Mouse (Mus musculus): Measurements from ENCODE around the gene Synpo2l. TPM values are rescaled to one million over a fixed set of nuclear protein-coding genes. Genes with fewer than 3 reads are reported as not detected.
"Not testable (repeated sequence)": the region's sequence is repeated elsewhere in the genome, so short reads cannot be mapped to it uniquely, and the experiment has no call there.

Gene Synpo2l
- polyA plus RNA-seq, 1 experiment, result 0.33 TPM

DNA sequence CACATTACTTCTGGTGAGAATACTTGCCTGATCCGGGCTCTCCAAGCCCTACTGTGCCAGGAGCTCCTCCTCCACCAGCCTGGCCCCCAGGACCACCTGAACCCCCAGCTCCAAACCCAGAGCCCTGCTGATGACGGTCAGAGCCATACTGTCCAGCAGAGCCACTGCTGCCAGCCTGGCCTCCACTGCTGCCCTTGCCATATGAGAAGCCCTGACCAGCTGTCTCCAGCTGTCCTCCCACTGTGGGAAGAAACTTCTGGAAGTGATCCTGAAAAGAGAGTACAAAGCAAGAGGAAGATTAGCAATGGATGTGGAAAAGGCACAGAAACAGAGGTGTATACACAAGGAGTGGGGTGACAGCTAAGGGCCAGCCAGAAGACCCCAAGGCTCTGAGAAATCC, 17.2 kb downstream of the Synpo2l start:
- Histone ChIP-seq H3K4me1 (ENCODE audit: control insufficient read depth, insufficient read depth, low read length) (0 out of 2 replicates have a peak, but pooled peaks cover 2% of the 10 kb centered on the region), H3K4me3 (ENCODE audit: insufficient read depth, low read length) (no peak overlapping the region), H3K27ac (ENCODE audit: insufficient read depth, low read length) (no peak overlapping the region)
- TF ChIP-seq POLR2A (IDR thresholded peaks at IDR 0.05; ENCODE audit: low read depth, low read length) (no peak), CTCF (IDR thresholded peaks at IDR 0.05; ENCODE audit: borderline replicate concordance, insufficient read depth, low read length) (no peak)

DNA sequence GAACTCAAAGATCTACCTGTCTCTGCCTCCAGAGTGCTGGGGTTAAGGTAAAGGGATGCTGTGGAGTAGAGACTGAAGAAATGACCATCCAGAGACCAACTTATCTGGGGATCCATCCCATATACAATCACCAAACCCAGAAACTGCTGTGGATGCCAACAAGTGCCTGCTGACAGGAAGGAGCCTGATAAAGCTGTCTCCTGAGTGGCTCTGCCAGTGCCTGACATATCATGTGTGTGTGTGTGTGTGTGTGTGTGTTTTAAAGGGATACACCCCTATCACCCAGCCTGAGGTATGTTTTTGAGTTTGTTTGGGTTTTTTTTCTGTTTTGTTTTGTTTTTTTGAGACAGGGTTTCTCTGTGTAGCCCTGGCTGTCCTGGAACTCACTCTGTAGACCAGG, 21.8 kb downstream of the Synpo2l start:
- no peak overlapping the region for H3K4me3 ChIP-seq (ENCODE audit: insufficient read depth, low read length)
- no peaks in the 10 kb centered on the region for H3K4me1 ChIP-seq (ENCODE audit: control insufficient read depth, insufficient read depth, low read length)
- TF ChIP-seq POLR2A (IDR thresholded peaks at IDR 0.05; ENCODE audit: low read depth, low read length), result no peak
- TF ChIP-seq CTCF (IDR thresholded peaks at IDR 0.05; ENCODE audit: borderline replicate concordance, insufficient read depth, low read length), result no peak
- no peak overlapping the region for H3K27ac ChIP-seq (ENCODE audit: insufficient read depth, low read length)

DNA sequence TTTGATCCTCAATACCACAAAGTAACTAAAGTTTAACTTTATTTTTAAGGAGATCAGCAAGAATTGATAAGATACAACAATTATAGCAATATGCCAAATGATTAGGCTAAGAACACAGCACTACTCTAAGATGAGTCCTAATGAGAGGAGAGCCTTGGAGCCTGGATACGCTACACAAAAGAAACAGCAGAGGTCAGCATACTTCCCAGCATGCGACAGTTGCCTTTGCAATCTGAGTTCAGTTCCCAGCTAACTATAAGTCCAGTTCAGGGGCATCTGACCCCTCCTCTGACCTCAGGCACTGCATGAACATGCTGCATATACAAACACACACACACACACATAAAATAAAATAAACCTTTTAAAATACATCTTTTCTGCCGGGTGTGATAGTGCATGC, 22.6 kb downstream of the Synpo2l start:
- Histone ChIP-seq H3K4me1 (ENCODE audit: control insufficient read depth, insufficient read depth, low read length) (no peaks in the 10 kb centered on the region), H3K27ac (ENCODE audit: insufficient read depth, low read length) (no peak overlapping the region), H3K4me3 (ENCODE audit: insufficient read depth, low read length) (no peak overlapping the region)
- TF ChIP-seq CTCF (IDR thresholded peaks at IDR 0.05; ENCODE audit: borderline replicate concordance, insufficient read depth, low read length) (no peak), POLR2A (IDR thresholded peaks at IDR 0.05; ENCODE audit: low read depth, low read length) (no peak)

DNA sequence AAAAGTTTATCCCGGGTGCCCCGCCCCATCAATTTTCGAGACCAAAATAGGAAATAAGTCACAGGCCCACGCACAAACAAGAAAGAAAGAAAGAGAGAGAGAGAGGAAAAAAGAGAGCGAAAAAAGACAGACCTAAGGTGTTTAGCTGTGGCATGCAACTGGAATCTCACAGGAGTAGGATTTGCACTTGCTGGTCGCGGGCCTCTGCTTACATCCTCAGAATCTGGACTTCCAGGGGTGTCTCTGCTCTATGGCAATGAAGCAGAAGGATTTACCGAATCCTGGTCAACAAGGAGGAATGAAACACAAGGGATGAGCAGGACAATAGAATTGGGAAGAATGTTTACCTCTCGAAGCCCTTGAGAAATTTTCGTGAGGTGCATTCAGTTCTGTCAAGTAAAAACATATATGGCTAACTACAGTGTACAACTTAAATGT, 26.7 kb downstream of the Synpo2l start:
- Histone ChIP-seq H3K4me3 (ENCODE audit: insufficient read depth, low read length) (peak overlapping the region; percentile 83), H3K27ac (ENCODE audit: insufficient read depth, low read length) (peak overlapping the region; percentile 84), H3K4me1 (ENCODE audit: control insufficient read depth, insufficient read depth, low read length) (no peaks in the 10 kb centered on the region)
- TF ChIP-seq POLR2A (IDR thresholded peaks at IDR 0.05; ENCODE audit: low read depth, low read length) (no peak), CTCF (IDR thresholded peaks at IDR 0.05; ENCODE audit: borderline replicate concordance, insufficient read depth, low read length) (no peak)

DNA sequence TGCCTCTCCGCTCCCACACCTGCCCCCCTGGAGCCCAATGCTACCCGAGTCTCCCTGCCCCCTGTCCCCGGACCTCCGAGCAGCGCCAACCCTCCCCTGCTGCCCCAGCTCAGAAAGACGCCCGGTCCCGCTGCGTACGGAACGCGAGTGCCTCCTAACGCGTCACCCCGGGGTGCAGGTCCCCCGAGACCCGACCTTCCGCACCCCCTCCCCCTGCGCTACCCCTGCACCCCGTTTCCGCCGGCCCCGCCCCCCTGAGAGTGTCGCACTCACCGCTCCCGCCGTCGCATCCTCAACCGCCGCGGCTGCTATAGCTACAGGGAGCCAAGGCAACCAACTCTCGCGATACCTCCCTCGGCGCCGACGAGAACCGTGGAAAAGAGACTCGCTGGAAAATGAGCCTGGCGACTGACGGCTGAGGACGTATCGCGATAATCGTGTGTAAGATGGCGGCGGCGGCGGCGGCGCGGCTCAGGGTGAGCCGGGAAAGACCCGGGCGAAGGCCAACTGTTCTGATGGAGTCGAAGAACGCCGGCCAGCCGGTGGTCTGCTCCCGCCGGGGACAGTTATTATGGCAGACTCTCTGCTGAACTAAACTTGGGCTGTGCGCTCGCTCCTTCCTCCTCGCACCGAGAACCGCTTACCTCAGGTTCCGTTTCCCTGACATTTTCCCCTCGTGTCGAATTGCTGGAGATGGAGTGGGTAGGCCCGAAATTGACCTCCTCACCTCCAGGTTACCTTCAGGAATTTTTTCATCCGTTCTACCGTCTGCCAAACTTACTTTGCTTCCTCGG, 27.3 kb downstream of the Synpo2l start, which contains the start of gene Usp54:
Gene Usp54 (minus strand): TSS at position 420 of the 794 bp plus-strand sequence.
- Histone ChIP-seq H3K4me3 (ENCODE audit: insufficient read depth, low read length) (peak within 1 kb of the TSS; percentile 83), H3K4me1 (ENCODE audit: control insufficient read depth, insufficient read depth, low read length) (no peaks in the 10 kb centered on the region), H3K27ac (ENCODE audit: insufficient read depth, low read length) (peak within 1 kb of the TSS; percentile 84)
- TF ChIP-seq POLR2A (IDR thresholded peaks at IDR 0.05; ENCODE audit: low read depth, low read length) (peak; percentile 91), CTCF (IDR thresholded peaks at IDR 0.05; ENCODE audit: borderline replicate concordance, insufficient read depth, low read length) (no peak)

DNA sequence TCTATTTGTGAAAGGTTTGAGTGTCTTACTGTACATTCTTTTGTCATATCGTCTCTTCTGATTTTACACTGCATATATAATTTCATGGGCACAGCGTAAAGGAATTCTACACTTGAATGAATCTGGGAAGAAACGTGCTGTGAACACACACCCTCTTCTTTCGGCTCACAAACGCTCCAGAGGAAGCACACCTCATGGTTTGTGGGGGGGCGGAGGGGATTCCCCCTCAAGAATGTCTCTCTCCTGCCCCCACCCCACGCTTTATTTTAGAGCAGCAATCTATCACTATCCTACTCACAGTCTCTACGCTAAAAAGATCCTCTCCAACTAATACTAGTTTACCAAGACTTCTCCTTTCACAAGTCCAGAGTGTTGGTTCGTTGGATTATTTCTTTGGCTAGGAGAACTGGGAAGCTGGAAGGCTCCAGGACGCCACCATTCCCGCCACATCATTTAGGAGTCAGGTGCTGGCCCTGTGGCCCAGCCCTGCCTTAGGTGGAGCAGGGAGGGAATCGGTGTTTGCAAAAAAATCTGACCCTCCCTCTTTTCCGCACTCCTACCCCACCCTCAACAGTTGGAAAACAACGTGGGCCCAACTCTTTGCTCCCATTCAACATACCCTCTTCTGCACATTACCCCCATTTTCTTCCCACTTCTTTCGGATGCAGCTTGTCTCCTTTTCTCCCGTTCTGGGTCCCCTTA, 28.1 kb downstream of the Synpo2l start:
- no peak for TF ChIP-seq CTCF (IDR thresholded peaks at IDR 0.05; ENCODE audit: borderline replicate concordance, insufficient read depth, low read length)
- no peak for TF ChIP-seq POLR2A (IDR thresholded peaks at IDR 0.05; ENCODE audit: low read depth, low read length)
- H3K4me3 ChIP-seq (ENCODE audit: insufficient read depth, low read length), result peak overlapping the region; percentile 83
- no peak overlapping the region for H3K27ac ChIP-seq (ENCODE audit: insufficient read depth, low read length)
- H3K4me1 ChIP-seq (ENCODE audit: control insufficient read depth, insufficient read depth, low read length), result no peaks in the 10 kb centered on the region

DNA sequence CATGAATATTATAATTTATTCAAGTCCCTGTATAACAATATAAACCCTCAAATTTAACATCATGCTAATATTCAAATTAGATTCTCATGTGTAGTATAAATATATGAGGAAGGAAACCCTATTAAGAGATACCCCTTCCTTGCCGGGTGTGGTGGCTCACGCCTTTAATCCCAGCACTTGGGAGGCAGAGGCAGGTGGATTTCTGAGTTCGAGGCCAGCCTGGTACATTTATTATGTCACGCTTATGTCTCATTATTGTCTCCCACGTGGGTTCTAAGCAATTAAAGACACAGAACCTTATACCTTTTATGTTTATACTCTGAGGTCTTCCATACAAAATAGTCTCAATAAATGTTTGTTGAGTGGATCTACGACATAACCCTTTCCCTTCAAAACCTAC, 29.5 kb downstream of the Synpo2l start:
- H3K27ac ChIP-seq (ENCODE audit: insufficient read depth, low read length), result no peak overlapping the region
- no peaks in the 10 kb centered on the region for H3K4me1 ChIP-seq (ENCODE audit: control insufficient read depth, insufficient read depth, low read length)
- TF ChIP-seq POLR2A (IDR thresholded peaks at IDR 0.05; ENCODE audit: low read depth, low read length) (no peak), CTCF (IDR thresholded peaks at IDR 0.05; ENCODE audit: borderline replicate concordance, insufficient read depth, low read length) (no peak)
- H3K4me3 ChIP-seq (ENCODE audit: insufficient read depth, low read length), result no peak overlapping the region

DNA sequence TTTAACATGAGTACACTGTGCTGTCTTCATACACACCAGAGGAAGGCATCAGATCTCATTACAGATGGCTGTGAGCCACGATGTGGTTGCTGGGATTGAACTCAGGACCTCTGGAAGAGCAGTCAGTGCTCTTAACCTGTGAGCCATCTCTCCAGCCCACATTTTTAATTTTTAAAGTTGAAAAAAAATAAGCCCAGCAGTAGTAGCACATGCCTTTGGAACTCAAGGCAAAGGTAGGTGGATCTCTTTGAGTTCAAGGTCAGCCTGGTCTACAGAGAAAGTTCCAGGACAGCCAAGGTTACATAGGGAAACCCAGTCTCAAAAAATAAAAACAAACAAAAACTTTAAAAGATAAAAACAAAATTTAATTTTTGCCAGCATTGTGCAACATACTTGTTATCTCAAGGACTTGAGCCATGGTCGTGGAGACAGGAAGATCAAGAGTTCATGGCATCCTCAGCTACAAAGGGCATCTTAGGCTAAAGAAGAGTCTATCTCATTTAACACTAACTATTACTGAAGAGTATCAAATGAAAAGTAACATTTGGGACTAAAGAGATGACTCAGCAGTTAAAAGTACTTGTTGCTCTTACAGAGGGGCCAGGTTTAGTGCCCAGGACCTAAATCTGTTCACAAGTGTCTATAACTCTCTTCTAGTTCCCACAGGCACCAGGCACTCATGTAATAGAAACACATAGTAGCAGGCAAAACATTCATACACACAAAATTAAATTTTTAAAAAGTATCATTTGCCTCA, 30.2 kb downstream of the Synpo2l start:
- no peaks in the 10 kb centered on the region for H3K4me1 ChIP-seq (ENCODE audit: control insufficient read depth, insufficient read depth, low read length)
- H3K27ac ChIP-seq (ENCODE audit: insufficient read depth, low read length), result no peak overlapping the region
- H3K4me3 ChIP-seq (ENCODE audit: insufficient read depth, low read length), result no peak overlapping the region
- TF ChIP-seq CTCF (IDR thresholded peaks at IDR 0.05; ENCODE audit: borderline replicate concordance, insufficient read depth, low read length) (no peak), POLR2A (IDR thresholded peaks at IDR 0.05; ENCODE audit: low read depth, low read length) (no peak)

DNA sequence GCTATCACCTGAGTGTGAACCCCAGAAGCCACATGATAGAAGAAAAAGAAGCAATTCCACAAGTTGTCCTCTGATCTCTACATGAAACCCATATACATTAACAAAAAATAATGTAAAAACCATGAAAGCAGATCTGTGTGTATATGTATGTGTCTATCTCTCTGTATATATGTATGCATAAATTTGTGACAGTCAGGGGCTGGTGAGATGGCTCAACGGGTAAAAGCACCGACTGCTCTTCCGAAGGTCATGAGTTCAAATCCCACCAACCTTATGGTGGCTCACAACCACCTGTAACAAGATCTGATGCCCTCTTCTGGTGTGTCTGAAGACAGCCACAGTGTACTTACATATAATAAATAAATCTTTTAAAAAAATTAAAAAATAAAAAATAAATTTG, 31.2 kb downstream of the Synpo2l start:
- not testable (repeated sequence) for H3K27ac ChIP-seq (ENCODE audit: insufficient read depth, low read length); H3K4me3 ChIP-seq (ENCODE audit: insufficient read depth, low read length); H3K4me1 ChIP-seq (ENCODE audit: control insufficient read depth, insufficient read depth, low read length)

Measured in embryonic fibroblast, embryonic 13.5 days (primary cell).